Mouse (Mus musculus): ENCODE data around the gene Syne1.

GRCm38 (mm10) chr10:5295291-5295891, 255.9 kb downstream of the Syne1 start:
- no peak for TF ChIP-seq CTCF (IDR thresholded peaks at IDR 0.05; ENCODE audit: low read depth)
- no peak for TF ChIP-seq EP300 (optimal IDR thresholded peaks at IDR 0.05)
